Mouse (Mus musculus): ENCODE measurements around the gene Magi1. TPM values are rescaled to one million over a fixed set of nuclear protein-coding genes. Genes with fewer than 3 reads are reported as not detected.

The Magi1 gene
- total and polyA plus RNA-seq, 2 experiments from 2014 or later, result 16.4 to 53.0 TPM

DNA sequence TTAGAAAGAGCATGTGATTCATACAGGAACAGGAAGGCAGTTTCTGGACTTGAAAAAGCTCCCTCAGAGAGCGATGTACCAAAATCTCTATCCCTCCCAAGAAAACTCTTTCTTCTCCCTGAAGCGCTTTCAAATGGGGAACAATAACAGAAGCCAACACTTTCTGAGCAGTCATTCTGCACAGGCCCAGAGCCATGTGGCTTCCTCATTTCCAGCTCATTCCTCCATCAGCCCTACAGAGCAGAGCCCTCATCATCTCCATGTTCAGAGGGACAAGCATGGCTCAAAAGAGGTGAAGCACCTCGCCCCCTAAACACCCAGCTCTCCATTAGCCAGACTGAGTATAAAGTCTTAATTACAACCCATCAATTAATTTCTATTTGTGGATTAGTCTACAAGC lies 9.8 kb downstream of the Magi1 start:
- Histone ChIP-seq H3K9ac (no peak overlapping the region), H3K4me2 (ENCODE audit: low read depth) (no peak overlapping the region), H3K4me3 (ENCODE audit: low read depth, low read length) (no peak overlapping the region), H3K36me3 (ENCODE audit: insufficient read depth) (no peaks in the 10 kb centered on the region), H3K27me3 (ENCODE audit: insufficient read depth, low read length) (no peaks in the 10 kb centered on the region), H3K27ac (ENCODE audit: low read depth, low read length) (no peak overlapping the region), H3K4me1 (ENCODE audit: insufficient read depth) (peaks cover 6% of the 10 kb centered on the region; the same call in 1 of the 2 replicates), H3K9me3 (ENCODE audit: low read length) (no peaks in the 10 kb centered on the region)
- no peak for ATAC-seq
- 82% methylated on average over 3 of the region's 3 CpGs for WGBS
- DNase-seq, result no peak
- TF ChIP-seq CTCF (IDR thresholded peaks at IDR 0.05; ENCODE audit: low read depth), result no peak

GRCm38 (mm10) chr6:94270001-94270400 lies 13.7 kb downstream of the Magi1 start:
- Histone ChIP-seq H3K36me3 (ENCODE audit: insufficient read depth) (no peaks in the 10 kb centered on the region), H3K4me1 (ENCODE audit: insufficient read depth) (peaks cover 6% of the 10 kb centered on the region), H3K4me2 (ENCODE audit: low read depth) (no peak overlapping the region), H3K9me3 (ENCODE audit: low read length) (no peaks in the 10 kb centered on the region), H3K4me3 (ENCODE audit: low read depth, low read length) (no peak overlapping the region), H3K9ac (no peak overlapping the region), H3K27ac (ENCODE audit: low read depth, low read length) (no peak overlapping the region), H3K27me3 (ENCODE audit: insufficient read depth, low read length) (no peaks in the 10 kb centered on the region)
- no peak for DNase-seq
- 74% methylated on average over 5 of the region's 5 CpGs for WGBS
- no peak for TF ChIP-seq CTCF (IDR thresholded peaks at IDR 0.05; ENCODE audit: low read depth)
- no peak for ATAC-seq

DNA sequence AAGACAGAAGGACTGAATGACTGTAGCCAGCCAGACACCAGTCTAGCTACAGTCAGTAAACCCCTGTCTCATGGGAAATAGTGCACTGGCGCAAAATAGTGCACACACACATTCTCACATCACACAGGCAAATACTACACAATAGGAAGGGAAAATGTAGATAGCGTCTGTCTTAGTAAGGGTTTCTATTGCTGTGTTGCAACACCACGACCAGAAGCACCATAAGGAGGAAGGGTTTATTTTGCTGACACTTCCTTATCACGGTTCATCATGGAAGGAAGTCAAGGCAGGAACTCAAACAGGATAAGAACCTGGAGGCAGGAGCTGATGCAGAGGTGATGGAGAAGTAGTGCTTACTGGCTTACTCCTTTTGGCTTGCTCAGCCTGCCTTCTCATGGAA lies 14.5 kb downstream of the Magi1 start:
- H3K36me3 ChIP-seq (ENCODE audit: insufficient read depth), result no peaks in the 10 kb centered on the region
- DNase-seq (no peak), ATAC-seq (no peak)
- peaks cover 6% of the 10 kb centered on the region for H3K4me1 ChIP-seq (ENCODE audit: insufficient read depth)
- no peaks in the 10 kb centered on the region for H3K27me3 ChIP-seq (ENCODE audit: insufficient read depth, low read length)
- no peak overlapping the region for H3K4me3 ChIP-seq (ENCODE audit: low read depth, low read length)
- peak overlapping the region; percentile 9; the same call in 1 of the 2 replicates for H3K27ac ChIP-seq (ENCODE audit: low read depth, low read length)
- H3K4me2 ChIP-seq (ENCODE audit: low read depth), result no peak overlapping the region
- no peaks in the 10 kb centered on the region for H3K9me3 ChIP-seq (ENCODE audit: low read length)
- no peak for TF ChIP-seq CTCF (IDR thresholded peaks at IDR 0.05; ENCODE audit: low read depth)
- 82% methylated on average over 4 of the region's 4 CpGs for WGBS
- H3K9ac ChIP-seq, result no peak overlapping the region

DNA sequence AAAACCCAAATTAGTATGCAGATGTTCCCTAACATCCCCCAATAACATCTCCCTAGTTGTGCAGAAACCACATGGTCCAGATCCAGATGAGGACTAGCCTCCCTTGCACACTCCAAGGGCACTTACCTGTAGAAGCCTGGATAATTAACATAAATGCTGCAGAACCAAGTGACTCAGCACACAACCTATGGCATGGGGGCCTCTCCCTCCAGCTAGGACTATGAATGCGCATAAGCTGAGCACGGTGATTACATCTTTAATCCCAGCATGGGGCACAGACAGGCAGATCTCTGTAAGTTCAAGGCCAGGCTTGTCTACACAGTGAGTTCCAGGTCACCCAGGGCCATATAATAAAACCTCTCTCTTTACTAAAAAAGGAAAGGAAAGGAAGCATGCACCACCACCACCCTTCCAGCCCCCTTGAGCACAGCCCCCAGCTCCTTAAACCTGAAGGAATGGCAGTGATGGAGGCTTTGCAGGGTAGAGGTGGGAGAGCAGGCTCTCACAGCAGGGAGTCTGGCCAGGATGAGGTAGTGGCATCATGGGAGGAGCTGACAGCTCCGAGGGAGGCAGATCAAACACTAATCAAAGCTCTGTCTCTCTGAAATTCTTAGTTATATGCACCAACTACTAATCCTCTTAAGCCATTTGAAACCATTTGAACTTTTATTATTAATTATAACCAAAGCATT lies 18.3 kb downstream of the Magi1 start:
- 52% methylated on average over 3 of the region's 3 CpGs for WGBS
- no peak overlapping the region for H3K27ac ChIP-seq (ENCODE audit: low read depth, low read length)
- H3K4me2 ChIP-seq (ENCODE audit: low read depth), result no peak overlapping the region
- no peaks in the 10 kb centered on the region for H3K9me3 ChIP-seq (ENCODE audit: low read length)
- ATAC-seq (no peak), DNase-seq (no peak)
- H3K4me3 ChIP-seq (ENCODE audit: low read depth, low read length), result no peak overlapping the region
- no peak for TF ChIP-seq CTCF (IDR thresholded peaks at IDR 0.05; ENCODE audit: low read depth)
- no peak overlapping the region for H3K9ac ChIP-seq
- no peaks in the 10 kb centered on the region for H3K27me3 ChIP-seq (ENCODE audit: insufficient read depth, low read length)
- H3K36me3 ChIP-seq (ENCODE audit: insufficient read depth), result no peaks in the 10 kb centered on the region
- H3K4me1 ChIP-seq (ENCODE audit: insufficient read depth), result no peaks in the 10 kb centered on the region; the same call in 1 of the 2 replicates

DNA sequence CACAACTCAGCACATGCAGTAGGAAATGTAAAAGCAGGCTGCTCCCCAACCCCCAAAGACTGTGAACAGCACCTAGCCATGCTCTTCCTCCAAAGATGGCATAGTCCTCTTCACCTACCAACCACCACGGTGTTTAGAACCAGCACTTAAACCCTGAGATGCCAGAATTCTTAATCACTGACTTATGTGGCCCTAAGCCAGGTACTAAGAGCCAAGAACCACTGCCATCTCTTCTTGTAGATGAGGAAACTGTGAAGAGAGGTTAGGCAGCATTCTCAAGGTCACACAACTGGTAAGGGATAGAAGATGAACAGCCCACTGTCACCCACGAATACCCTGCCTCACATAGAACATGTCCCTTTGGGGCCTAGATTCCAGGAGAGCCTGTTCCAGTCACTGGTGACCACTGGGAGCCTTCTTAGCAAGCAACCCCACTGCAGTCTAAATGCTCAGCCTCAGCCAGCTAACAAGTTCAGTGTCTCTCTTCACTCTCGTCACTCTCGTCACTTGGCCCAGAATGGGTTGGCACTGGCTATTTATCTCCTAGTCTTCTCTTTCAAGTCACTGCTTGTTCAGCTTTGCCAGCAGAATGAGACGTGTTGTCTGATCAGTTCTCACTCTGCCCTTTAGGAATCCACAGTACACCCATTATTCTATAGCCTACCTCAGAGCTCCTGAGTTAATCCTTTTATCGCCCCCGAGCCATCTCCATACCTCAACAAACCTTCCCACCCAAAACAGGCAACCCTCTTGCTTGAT lies 19.4 kb downstream of the Magi1 start:
- ATAC-seq, result no peak
- 63% methylated on average over 7 of the region's 7 CpGs for WGBS

DNA sequence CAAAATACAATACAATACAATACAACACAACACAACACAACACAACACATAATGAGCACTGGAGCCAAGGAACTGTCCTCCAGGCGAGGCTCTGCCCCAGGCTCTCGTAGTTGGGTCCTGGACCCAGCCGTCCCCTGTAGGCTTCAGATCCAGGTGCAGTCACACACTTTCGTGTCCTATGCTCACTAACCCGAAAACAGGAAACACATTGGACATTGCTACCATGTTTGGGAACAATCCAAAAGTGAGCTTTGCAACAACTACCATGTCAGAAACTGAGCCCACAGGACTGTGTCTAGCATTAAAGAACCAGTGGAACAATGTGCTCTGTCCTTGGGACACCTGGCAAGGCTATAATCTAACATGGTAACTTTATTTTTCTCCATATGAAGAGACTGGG lies 22.9 kb downstream of the Magi1 start:
- Histone ChIP-seq H3K36me3 (ENCODE audit: insufficient read depth) (no peaks in the 10 kb centered on the region), H3K27ac (ENCODE audit: low read depth, low read length) (no peak overlapping the region), H3K4me2 (ENCODE audit: low read depth) (no peak overlapping the region), H3K4me1 (ENCODE audit: insufficient read depth) (no peaks in the 10 kb centered on the region), H3K9ac (no peak overlapping the region), H3K9me3 (ENCODE audit: low read length) (no peaks in the 10 kb centered on the region), H3K4me3 (ENCODE audit: low read depth, low read length) (no peak overlapping the region), H3K27me3 (ENCODE audit: insufficient read depth, low read length) (no peaks in the 10 kb centered on the region)
- TF ChIP-seq CTCF (IDR thresholded peaks at IDR 0.05; ENCODE audit: low read depth), result no peak
- ATAC-seq (no peak), DNase-seq (no peak)
- WGBS, result 91% methylated on average over 5 of the region's 5 CpGs

More for the DNA sequence above, 19.4 kb downstream of the Magi1 start:
- no peak for DNase-seq
- H3K9me3 ChIP-seq (ENCODE audit: low read length), result no peaks in the 10 kb centered on the region
- no peak overlapping the region for H3K4me3 ChIP-seq (ENCODE audit: low read depth, low read length)
- no peaks in the 10 kb centered on the region for H3K36me3 ChIP-seq (ENCODE audit: insufficient read depth)
- H3K4me1 ChIP-seq (ENCODE audit: insufficient read depth), result no peaks in the 10 kb centered on the region; the same call in 1 of the 2 replicates
- no peak overlapping the region for H3K4me2 ChIP-seq (ENCODE audit: low read depth)
- no peak overlapping the region for H3K27ac ChIP-seq (ENCODE audit: low read depth, low read length)
- no peak for TF ChIP-seq CTCF (IDR thresholded peaks at IDR 0.05; ENCODE audit: low read depth)
- H3K27me3 ChIP-seq (ENCODE audit: insufficient read depth, low read length), result no peaks in the 10 kb centered on the region
- H3K9ac ChIP-seq, result no peak overlapping the region

GRCm38 (mm10) chr6:94259981-94260380 lies 23.7 kb downstream of the Magi1 start:
- no peak overlapping the region for H3K4me2 ChIP-seq (ENCODE audit: low read depth)
- WGBS, result 95% methylated on average over 2 of the region's 2 CpGs
- no peak for ATAC-seq

More at GRCm38 (mm10) chr6:94259981-94260380, 23.7 kb downstream of the Magi1 start:
- Histone ChIP-seq H3K27me3 (ENCODE audit: insufficient read depth, low read length) (no peaks in the 10 kb centered on the region), H3K4me3 (ENCODE audit: low read depth, low read length) (no peak overlapping the region), H3K9me3 (ENCODE audit: low read length) (no peaks in the 10 kb centered on the region), H3K9ac (no peak overlapping the region), H3K27ac (ENCODE audit: low read depth, low read length) (no peak overlapping the region), H3K4me1 (ENCODE audit: insufficient read depth) (no peaks in the 10 kb centered on the region), H3K36me3 (ENCODE audit: insufficient read depth) (no peaks in the 10 kb centered on the region)
- no peak for DNase-seq
- no peak for TF ChIP-seq CTCF (IDR thresholded peaks at IDR 0.05; ENCODE audit: low read depth)

Measured in forebrain, postnatal 0 days (tissue).